Mouse (Mus musculus) ES-E14 (cell line): ENCODE measurements around the gene Ppp2r5b.

Source experiments
- CHD2 ChIP-seq: IDR thresholded peaks from 2 replicates; pipeline ENCODE4 v1.6.1; 2014; ENCODE audit warnings: mild to moderate bottlenecking, low read depth, low read length, inconsistent platforms
- HCFC1 ChIP-seq: IDR thresholded peaks from 2 replicates; pipeline ENCODE4 v1.6.1; 2012; ENCODE audit warnings: low read length, inconsistent platforms, borderline replicate concordance; ENCODE audit not compliant: insufficient read depth
- MAFK ChIP-seq: IDR thresholded peaks from 2 replicates; pipeline ENCODE4 v1.6.1; 2014; ENCODE audit warnings: mild to moderate bottlenecking, low read depth, low read length, inconsistent platforms; ENCODE audit not compliant: insufficient read depth
- ZC3H11A ChIP-seq: IDR thresholded peaks from 2 replicates; pipeline ENCODE4 v1.6.1; 2012; ENCODE audit warnings: low read depth, mild to moderate bottlenecking, inconsistent platforms, low read length, borderline replicate concordance
- ZNF384 ChIP-seq: IDR thresholded peaks from 2 replicates; pipeline ENCODE4 v1.6.1; 2012; ENCODE audit warnings: low read depth, low read length, inconsistent platforms

DNA sequence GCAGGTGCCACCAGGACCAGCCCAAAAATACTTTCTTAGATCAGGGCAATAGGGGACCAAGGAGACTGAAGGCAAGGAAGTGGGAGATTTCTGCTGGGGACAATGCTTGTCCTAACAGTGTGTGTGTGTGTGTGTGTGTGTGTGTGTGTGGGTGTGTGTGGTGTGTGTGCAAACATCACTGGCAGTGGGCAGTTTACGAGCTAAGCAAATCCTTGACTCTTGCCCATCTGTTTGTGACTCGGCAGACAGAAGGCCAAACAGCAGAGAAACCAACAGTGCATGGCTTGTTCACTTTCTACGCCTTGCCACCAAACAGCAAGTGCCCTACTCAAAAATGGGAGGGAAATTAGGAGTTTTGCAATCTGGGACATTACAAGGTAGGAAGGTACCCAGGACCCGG lies 37.9 kb upstream of the Ppp2r5b start:
- TF ChIP-seq ZNF384 (no peak), HCFC1 (no peak), ZC3H11A (no peak), CHD2 (no peak), MAFK (no peak)
